Mouse (Mus musculus): Measurements from ENCODE around the gene Pde10a.

DNA sequence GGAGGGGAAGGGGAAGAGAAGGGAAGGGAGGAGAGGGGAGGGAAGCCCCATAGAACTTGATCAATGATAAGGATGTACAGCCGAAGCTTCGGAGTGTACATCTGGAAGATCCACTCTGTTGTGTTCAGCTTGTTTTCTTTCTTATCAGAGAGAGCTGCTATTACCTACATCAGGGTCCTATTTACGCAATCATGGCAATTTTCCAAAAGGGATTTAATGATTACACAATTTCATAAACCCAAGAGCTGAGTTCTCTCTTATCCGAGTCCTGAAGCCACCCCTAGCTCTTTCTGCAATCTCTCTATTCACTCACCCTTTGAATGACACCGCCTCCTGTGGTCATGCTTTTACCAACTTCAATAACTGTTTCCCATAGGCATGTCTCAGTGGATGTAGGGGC is 508.3 kb downstream of the Pde10a start:
- TF ChIP-seq CTCF (IDR thresholded peaks at IDR 0.05; ENCODE audit: control insufficient read depth, insufficient read depth, insufficient replicate concordance, low read depth, low read length) (no peak), POLR2A (IDR thresholded peaks at IDR 0.05; ENCODE audit: control insufficient read depth, low read depth, low read length) (no peak)
